Mouse (Mus musculus) induced T-regulatory cell, adult 2 months (primary cell): ENCODE measurements around the gene Pum1.

ENCODE experiments used
- DNase-seq: peaks from one replicate; pipeline ENCODE4 v3.0.0-alpha.2; 2012; ENCODE audit warnings: low read depth

The Pum1 gene

DNA sequence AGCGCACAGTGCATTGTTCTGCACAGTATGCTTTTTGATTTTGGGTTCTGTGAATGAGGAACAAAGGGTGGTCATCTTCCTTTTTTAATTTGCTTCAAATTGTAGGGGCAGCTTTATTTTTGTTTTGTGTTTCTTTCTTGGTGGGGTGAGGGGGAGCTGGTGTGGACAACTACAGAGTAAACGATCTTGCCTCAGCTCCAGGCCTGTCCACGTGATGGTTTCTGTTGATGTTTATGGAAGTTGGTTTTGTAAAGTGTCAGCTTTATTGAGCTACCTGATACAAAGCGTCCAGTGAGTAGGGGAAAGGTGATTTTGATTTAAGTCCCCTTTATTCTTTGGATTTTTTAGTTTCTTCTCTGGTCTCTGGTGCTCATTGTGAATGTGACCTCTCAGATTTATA, 72.8 kb downstream of the Pum1 start:
- DNase-seq = no peak

DNA sequence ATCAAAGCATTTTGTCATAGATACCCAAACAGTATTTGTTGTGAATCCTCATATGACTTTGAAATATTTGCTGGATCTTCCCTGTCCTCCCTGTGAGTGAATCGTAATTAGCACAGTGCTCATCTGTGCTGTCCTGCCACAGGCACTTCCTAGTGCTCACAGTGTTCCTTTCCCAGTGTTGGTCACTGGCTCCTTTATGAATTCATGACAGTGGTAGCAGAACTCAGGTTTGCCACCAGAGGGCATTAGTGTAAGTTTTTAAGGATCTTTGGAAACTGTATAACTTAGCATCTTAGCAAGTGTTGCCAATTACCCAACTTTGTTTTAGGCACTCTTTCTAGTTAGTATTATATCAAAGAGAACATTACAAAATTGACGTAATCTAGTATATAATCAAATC, 75.4 kb downstream of the Pum1 start:
- DNase-seq = peak; percentile 60

DNA sequence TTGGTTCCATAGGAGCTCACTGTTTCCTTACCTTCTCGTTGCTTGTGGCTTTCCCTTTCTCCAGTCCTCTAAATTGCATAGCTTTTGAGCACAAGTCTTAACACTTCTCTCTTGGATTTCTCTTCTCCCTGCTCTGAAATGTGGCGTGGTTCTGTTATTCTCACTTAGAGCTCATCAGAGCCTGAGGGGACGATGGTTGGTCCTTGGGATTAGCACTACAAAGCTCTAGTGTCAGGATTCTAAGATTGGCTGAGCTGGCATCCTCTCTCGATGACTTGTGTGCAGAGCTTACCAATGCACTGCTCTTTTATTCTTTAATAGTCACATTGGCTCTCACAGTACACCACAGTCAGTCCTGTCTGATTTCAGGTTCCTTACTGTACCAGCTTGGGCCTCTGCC, 80.9 kb downstream of the Pum1 start:
- no peak for DNase-seq

DNA sequence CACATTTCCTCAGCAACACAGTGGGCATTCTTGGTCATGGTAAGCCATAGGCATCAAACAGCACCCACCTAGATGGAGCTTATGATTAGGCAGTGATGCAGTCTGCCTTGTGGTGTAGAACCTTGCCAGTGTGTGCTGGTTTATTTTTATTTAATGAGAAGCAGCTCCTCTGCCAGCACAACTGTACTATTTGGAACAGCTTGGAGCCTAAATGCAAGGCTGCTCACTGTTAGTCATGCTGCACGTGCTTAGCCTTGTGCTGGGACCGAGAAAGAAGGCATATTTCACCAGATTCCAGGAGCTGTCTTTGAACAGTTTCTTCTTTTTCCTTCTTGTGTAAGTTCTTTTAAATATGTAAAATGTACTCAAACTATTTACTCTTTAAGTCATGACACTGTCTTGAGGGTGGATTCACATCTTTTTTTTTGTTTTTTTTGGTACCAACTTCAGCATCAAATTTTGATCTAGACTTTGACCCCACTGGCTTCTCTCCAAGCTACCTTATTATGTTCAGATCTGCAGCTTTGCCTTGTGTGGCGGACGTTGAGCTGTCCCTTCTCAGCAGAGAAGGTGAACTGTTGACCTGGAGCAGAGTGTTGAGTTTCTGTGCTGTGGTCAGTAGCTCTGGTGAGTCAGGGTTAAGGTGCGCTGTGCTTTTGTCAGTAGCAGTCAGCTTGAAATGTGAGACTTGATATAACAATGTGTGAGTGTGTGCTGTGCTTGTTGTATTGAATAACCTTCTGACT, 82.6 kb downstream of the Pum1 start:
- no peak for DNase-seq

DNA sequence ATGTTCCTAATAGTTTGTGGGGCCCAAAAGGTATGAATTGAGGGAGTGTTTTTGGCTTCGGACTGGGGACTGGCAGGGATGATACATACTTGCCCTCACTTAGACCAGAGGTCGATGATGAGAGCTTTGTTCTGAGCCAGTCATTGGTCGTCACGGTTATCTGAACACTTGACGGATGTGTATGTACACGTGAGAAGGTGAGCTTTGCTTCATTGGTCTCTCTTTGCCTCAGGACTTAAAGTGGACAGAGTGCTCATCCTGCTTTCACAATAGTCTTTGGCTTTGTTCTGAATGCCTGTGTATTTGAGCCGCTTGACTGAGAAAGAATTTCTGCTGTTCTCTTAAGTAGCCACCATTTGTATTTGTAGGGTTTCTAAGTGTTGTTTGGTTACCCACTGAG, 86.4 kb downstream of the Pum1 start:
- DNase-seq = no peak

DNA sequence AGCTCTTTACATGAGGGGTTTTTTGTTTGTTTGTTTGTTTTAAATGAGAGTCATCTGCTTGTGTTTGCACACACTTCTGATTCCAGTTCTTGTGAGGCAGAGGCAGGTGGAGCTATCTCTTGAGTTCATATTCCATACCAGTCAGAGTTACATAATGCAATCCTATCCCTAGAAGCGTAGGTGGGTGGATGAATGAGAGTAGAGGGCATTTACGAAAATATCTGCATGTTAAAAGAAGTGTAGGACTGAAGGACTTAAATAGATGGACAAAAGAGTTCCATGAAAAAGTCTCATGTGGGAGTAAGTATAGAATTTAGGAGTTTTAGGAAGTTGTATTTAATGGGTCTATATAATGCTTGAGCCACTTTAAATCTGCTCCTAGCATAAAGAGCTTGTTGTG, 88.8 kb downstream of the Pum1 start:
- DNase-seq = no peak

DNA sequence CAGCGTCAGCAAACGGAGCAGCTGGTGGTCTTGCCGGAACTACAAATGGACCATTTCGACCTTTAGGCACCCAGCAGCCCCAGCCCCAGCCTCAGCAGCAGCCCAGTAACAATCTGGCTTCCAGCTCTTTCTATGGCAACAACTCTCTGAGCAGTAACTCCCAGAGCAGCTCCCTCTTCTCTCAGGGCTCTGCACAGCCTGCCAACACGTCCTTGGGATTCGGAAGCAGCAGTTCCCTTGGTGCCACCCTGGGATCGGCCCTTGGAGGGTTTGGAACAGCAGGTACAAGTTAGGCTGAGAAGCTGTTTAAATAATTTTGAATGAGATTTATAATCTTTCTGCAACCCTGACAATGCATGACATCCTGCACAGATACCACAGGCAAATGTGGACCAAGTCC, 89.5 kb downstream of the Pum1 start:
- no peak for DNase-seq

DNA sequence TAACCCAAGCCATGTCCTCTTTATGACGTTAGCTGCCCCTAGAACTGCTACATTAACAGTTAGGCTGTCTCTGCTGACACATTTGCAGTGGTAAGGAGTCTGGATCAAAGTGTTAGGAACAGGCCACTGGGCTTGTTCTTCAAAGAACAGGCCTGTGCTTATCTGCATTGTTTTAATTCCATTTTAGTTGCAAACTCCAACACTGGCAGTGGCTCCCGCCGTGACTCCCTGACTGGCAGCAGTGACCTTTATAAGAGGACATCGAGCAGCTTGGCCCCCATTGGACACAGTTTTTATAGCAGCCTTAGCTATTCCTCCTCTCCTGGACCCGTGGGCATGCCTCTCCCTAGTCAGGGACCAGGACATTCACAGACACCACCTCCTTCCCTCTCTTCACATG, 90.6 kb downstream of the Pum1 start:
- no peak for DNase-seq

DNA sequence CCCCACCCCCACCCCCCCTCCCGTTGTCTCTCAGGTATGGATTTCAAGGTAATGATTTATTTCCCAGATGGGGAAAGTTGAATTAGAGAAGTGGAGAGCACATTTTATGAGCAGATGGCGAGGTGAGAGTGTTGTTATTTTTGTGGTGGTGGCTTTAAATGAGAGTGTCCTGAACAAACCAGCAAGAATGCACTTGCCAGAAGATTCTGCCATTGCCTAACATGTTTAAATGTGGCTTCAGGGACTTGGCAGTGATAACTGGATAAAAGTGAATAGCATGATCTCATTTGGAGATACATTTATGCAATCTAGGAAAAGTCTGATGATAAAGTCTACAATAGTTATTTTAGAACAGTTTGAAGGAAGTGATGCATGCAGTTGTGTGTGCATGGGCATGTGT, 91.7 kb downstream of the Pum1 start:
- no peak for DNase-seq

DNA sequence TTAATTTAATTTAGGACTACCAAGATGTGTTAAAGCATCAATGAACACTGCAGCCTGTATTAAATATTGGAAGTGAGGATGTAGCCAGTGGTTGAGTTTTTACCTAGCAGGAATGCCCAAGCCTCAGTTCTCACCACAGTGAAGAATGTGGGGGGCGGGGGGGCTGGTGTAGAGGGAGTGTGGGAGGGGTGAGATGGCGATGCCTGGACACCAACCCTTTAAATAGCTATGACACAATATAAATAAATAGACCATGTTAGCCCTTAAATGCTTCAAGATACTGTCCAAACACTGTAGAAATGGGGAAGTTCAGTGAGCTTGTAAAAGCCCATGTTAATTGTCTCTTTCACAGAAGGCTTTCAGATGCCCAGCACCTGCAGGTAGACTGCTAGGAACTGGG, 96.8 kb downstream of the Pum1 start:
- no peak for DNase-seq

DNA sequence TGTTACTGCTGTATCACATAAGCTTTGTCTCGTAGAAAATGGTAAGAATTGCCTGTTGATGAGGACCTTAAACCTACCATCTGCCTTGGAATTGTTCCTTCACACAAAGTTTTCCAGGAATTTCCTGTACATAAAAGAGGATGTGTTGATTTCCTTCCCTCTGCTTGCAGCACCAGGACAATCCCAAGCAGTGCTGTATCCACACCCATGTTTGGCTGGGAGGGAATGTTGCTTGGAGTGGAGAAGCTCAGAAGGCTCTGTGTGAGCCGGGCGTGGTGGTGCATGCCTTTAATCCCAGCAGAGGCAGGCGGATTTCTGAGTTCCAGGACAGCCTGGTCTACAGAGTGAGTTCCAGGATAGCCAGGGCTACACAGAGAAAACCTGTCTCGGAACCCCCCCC, 98.7 kb downstream of the Pum1 start:
- no peak for DNase-seq

DNA sequence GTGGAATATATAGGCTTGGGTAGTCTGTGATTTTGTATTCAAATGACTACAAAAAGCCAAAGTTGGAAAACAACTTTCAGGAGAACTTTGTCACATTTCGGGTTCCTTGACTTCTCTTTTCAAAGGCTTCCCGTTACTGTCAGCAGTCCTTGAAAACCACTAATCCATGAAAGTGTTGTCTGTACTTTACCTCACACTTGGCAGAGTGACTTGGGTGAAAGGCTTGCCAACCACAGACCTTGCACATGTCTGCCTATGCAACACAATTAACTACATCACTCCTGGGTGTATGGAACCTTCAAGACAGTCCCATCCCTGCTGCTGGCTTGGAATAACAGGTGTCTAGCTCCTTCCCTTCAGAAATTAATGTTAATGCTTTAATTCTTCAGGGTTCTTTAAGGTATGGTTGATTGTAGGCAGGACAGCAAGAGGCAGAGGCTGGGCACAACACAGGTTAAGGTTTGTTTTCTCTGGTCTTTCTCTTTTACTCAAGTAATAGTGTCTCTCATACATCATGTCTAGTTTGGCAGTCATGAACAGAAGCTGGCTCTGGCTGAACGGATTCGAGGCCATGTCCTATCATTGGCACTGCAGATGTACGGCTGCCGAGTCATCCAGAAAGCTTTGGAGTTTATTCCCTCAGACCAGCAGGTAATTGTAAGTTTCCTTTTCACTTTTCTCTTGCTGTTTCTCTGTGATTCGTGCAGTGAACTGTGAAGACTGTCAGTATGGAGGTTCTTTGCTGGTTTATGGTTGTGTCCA, 102.5 kb downstream of the Pum1 start:
- no peak for DNase-seq

DNA sequence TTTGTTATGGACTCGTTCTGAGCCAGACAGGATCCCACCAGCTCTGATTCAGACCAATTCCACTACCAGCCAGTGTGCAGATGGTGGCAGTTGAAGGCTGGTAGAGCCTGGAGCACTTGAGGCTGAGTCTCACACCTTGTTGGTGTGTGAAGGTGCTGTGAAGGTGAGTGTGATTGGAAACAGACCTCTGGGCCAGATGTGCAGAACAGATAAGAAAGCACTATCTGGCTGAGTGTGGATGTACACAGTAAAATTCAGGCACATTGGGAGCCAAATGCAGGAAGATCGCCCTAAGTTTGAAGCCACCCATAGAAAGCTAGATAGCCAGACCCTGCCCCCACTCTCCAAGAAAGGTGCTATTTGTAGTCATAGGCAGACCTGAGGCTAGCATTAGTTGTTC, 103.3 kb downstream of the Pum1 start:
- no peak for DNase-seq

DNA sequence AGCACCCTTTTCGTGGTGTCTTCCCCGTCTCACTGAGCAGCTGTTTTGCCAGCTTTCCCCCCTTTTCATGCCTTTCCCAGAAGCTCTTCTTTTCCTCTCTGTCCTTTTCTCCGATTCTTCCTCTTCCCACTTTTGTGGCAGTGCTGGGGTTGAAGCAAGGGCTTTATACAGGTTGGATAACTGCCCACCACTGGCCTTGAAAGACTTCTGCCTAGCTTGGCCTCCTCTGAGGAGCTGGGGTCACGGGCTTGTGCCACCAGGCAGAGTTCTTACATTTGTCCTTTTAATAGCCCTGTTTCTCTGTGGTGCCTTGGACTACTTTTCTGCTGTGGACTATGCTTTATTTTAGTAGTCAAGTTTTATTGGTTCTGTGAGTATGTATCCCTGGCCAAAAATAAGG, 103.8 kb downstream of the Pum1 start:
- DNase-seq = no peak

DNA sequence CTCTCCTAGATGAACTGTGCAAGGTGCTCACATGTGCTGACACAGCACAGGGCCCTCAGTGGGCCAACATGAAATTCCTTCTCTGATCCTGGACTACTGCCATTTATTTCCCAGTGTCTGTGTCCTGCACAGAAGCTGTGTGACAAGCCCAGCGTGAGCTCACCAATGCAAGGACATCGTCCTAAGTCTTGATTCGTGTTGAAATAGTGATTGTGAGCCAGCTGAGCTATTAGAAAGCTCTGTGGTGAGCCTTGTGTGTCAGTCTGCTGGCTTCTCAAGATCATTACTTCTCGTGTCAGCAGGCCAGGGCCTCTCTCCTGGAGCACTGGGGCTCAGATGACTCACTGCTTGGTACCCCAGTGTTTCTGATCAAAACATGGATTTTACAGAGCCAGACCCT, 110.8 kb downstream of the Pum1 start:
- no peak for DNase-seq

DNA sequence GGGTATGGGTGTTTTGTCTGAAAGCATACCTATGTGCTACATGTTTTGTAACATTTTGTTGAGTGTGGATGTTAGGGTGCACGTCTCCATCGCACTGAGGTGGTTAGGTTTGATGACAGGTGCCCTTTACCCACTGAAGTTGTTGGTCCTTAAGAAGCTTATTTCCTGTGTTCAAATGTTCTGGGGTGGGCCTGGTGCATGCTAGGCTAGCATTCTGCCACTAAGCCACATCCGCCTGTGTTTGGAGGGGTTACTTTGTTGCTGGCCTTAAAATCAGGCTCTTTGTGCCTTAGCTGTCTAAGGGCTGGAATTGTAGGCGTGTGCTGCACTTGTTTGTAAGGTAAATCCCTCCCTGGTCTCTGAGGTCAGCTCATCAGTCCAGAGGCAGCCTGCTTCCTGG, 111.7 kb downstream of the Pum1 start:
- DNase-seq = peak; percentile 16

DNA sequence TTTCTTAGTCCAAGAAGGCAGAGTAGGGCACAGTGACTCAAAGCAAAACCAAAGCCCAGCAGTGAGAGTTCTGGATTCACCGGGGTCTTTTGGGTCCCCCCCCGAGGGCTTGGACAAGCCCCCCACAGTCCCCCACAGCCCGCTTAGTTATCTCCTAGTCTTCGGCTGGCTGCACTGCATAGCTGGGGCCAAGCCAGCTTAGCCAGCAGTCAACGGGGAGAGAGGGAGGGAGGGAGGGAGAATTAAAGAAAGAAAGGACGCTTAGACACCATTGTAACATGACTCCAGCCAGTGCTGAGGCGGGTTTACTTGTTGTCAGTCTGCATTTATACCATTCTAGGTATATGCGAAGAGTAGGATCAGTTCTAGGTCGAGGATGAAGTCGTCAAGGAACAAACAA, 114.5 kb downstream of the Pum1 start:
- DNase-seq = no peak

DNA sequence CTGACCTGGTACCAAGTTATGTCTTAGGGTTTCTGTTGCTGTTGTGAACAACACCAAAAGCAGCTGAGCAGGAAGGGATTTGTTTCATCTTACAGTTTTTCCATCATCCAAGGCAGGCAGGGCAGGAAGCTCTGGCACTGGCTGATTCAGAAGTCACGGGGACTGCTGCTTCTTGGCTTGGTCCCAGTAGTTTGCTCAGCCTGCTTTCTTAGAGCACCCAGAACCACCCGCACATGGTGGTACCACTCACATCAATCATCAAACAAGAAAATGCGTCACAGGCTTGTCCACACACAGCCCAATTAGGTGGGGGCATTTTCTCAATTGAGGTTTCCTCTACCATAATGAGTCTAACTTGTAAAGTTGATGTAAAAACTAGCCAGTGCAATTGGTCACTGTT, 115.9 kb downstream of the Pum1 start:
- no peak for DNase-seq

DNA sequence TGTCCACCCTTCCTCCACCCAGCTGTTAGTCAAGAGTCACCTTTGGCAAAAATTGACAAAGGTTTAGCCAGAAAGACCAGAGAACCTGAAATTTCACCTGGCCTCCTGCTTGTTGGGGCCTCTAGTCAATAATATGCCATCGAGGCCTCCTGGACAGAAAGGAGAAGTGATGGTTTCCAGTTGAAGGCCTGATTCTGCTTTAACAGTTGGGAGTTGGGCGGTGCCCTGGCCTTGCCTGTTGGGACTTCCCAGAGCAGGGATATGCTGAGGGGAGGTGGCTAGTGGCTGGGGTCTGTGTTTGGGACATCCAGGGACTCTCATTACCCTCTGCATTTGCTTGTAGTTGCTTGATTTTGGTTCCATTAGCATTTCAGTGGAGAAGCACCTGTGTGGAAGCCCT, 119.4 kb downstream of the Pum1 start:
- no peak for DNase-seq

DNA sequence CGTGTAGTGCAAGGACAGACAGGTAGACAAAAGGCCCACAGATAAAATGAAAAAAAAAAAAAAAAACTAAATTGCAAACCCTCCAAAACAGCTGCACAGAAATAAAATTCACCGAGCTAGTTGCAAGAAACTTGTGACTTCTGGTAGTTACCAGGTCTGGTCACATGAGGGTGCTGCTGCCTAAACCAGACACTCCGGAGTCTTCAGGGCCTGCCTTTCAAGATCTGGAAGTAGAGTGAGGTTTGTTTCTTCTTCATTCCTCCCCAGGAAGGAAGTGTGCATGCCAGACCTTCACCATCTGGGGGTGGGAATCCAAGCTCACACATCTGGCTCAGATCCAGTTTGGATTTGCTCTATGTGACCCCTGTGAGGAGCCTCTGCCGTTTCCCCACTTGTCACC, 121.6 kb downstream of the Pum1 start:
- DNase-seq = peak; percentile 70

DNA sequence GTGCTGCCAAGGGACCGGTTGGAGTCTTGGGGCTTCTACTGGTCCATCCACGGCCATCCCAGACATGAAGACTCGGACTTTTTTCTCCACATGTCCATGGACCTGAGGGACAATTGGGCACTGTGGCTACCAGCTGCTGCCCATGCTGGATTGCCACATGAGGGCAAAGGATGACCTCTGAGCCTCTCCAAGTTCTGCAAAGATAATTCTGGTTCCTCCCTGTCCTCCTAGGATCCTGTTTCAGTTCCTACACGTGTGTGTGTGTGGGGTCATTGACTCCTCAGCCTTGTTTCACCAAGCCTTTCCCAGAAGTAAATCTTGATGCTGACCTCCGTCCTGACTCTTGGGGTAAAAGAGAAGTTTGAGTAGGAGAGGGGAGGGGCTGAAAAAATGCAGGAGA, 124.4 kb downstream of the Pum1 start:
- no peak for DNase-seq

DNA sequence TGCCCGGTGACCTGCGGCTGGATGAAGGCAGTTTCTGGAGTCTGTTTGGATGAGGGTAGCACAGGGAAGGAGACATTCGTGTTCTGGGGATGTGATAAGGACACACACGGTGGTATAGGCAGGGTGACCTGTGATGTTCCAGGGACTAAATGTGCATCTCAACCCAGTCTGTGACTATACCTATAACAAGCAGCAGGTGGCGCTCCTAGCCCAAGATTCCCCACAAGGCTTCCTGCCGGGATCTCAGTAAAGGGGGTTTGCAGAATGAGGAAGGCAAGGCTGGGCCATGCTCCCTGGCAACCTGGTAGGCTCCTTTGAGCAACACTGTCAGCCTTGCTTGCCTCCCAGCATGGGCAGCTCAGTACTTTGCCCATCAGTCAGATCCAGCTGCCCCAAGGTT, 127.1 kb downstream of the Pum1 start:
- DNase-seq = peak; percentile 86

DNA sequence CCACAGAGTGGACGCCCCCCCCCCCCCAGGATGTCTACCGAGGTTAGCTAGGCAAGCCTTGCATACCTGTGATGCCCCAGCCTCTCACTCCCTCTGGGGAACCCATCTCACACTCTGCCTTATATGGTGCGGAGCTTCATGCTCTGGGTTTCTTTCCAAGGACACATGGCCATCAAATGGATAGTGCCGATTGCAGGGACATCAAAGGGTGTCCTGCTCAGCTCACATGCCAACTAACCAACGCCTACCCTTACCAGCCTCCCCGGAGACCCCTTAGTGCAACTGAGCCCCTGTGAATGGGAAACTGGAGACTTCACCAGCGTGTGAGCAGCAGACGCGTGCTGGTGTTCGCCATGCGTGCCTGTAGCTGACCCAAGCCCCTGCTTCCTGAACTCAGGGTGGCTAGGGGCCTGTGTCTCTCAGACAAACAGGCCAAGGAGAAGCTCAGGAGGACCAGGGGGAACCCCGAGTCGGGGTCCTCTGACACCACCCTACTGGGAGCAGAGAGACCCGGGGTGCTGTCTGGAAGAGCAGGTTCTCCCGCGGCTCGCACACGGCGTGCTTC, 128.8 kb downstream of the Pum1 start:
- no peak for DNase-seq
